Mouse (Mus musculus) MEL (cell line): ENCODE data around the gene Gsx2. TPM values are rescaled to one million over a fixed set of nuclear protein-coding genes. Genes with fewer than 3 reads are reported as not detected.

Experiments used
- DNase-seq: peaks from one replicate; pipeline ENCODE4 v3.0.0; 2011; ENCODE audit warnings: low read depth, low spot score
- H3K27ac ChIP-seq: 2 replicates; pipeline ENCODE4 v1.5.1; 2012; ENCODE audit warnings: low read depth, mild to moderate bottlenecking, control low read depth, low read length, moderate library complexity; ENCODE audit not compliant: control insufficient read depth
- H3K27me3 ChIP-seq, 2 experiments: fragments of 150-350 bp in 1 of 2; sonication (generic) in 1 of 2; 2 replicates each; pipeline ENCODE4 v1.6.1; 2012; ENCODE audit warnings: low read length in 2 of 2, mild to moderate bottlenecking in 2 of 2, improper control_type of control experiment in 1 of 2, moderate library complexity in 1 of 2; ENCODE audit not compliant: insufficient read depth in 2 of 2, control insufficient read depth in 1 of 2
- H3K36me3 ChIP-seq, 2 experiments: 2 replicates each; pipeline ENCODE4 v1.6.1; 2012 to 2014; ENCODE audit warnings: low read length in 2 of 2, improper control_type of control experiment in 1 of 2, inconsistent platforms in 1 of 2, mild to moderate bottlenecking in 1 of 2; ENCODE audit not compliant: insufficient read depth in 2 of 2, control insufficient read depth in 1 of 2
- H3K4me1 ChIP-seq, 2 experiments: fragments of 150-350 bp in 1 of 2; sonication (generic) in 1 of 2; 2 replicates each; pipeline ENCODE4 v1.6.1; 2012; ENCODE audit warnings: low read length in 2 of 2, improper control_type of control experiment in 1 of 2, mild to moderate bottlenecking in 1 of 2; ENCODE audit not compliant: insufficient read depth in 2 of 2, control insufficient read depth in 1 of 2
- H3K4me3 ChIP-seq, 2 experiments: fragments of 150-350 bp in 1 of 2; sonication (generic) in 1 of 2; 2 replicates each; pipeline ENCODE4 v1.5.1; 2012; ENCODE audit warnings: low read depth in 2 of 2, low read length in 2 of 2, mild to moderate bottlenecking in 2 of 2, moderate library complexity in 2 of 2, control low read depth in 1 of 2, improper control_type of control experiment in 1 of 2; ENCODE audit not compliant: control insufficient read depth in 1 of 2, insufficient read depth in 1 of 2
- H3K79me2 ChIP-seq: 2 replicates; pipeline ENCODE4 v1.6.1; 2012; ENCODE audit warnings: mild to moderate bottlenecking, low read length, moderate library complexity; ENCODE audit not compliant: control insufficient read depth, poor library complexity, insufficient read depth
- H3K9ac ChIP-seq: 2 replicates; pipeline ENCODE4 v1.6.1; 2012; ENCODE audit warnings: low read depth, mild to moderate bottlenecking, control low read depth, low read length, moderate library complexity; ENCODE audit not compliant: control insufficient read depth, poor library complexity, severe bottlenecking
- H3K9me3 ChIP-seq: fragments of 150-350 bp; sonication (generic); replicated peaks from 2 replicates; pipeline ENCODE4 v1.6.1; 2012; ENCODE audit warnings: mild to moderate bottlenecking, low read length, improper control_type of control experiment, moderate library complexity; ENCODE audit not compliant: insufficient read depth
- BHLHE40 ChIP-seq: IDR thresholded peaks from 2 replicates; pipeline ENCODE4 v1.6.1; 2012; ENCODE audit warnings: low read depth, mild to moderate bottlenecking, inconsistent platforms, low read length, improper control_type of control experiment, borderline replicate concordance
- CHD1 ChIP-seq: IDR thresholded peaks from 2 replicates; pipeline ENCODE4 v1.6.1; 2012; ENCODE audit warnings: low read depth, mild to moderate bottlenecking, inconsistent platforms, low read length, improper control_type of control experiment
- ELF1 ChIP-seq: IDR thresholded peaks from 2 replicates; pipeline ENCODE4 v1.6.1; 2014; ENCODE audit warnings: low read depth, mild to moderate bottlenecking, inconsistent platforms, low read length, improper control_type of control experiment, moderate library complexity
- EP300 ChIP-seq, 2 experiments: IDR thresholded peaks; 2 replicates each; pipeline ENCODE4 v1.6.1; 2011; ENCODE audit warnings: improper control_type of control experiment in 2 of 2, low read length in 2 of 2, low read depth in 1 of 2, mild to moderate bottlenecking in 1 of 2
- ETS1 ChIP-seq: IDR thresholded peaks from 2 replicates; pipeline ENCODE4 v1.6.1; 2012; ENCODE audit warnings: low read depth, mild to moderate bottlenecking, inconsistent platforms, low read length, improper control_type of control experiment, moderate library complexity
- GABPA ChIP-seq: IDR thresholded peaks from 2 replicates; pipeline ENCODE4 v1.6.1; 2012; ENCODE audit warnings: low read depth, mild to moderate bottlenecking, inconsistent platforms, low read length, improper control_type of control experiment, moderate library complexity
- GATA1 ChIP-seq: IDR thresholded peaks from 2 replicates; pipeline ENCODE4 v1.6.1; 2011; ENCODE audit warnings: low read depth, low read length, improper control_type of control experiment
- HCFC1 ChIP-seq: IDR thresholded peaks from 2 replicates; pipeline ENCODE4 v1.6.1; 2012; ENCODE audit warnings: low read depth, mild to moderate bottlenecking, inconsistent platforms, low read length, improper control_type of control experiment, moderate library complexity
- JUND ChIP-seq: IDR thresholded peaks from 2 replicates; pipeline ENCODE4 v1.6.1; 2011; ENCODE audit warnings: low read depth, mild to moderate bottlenecking, improper control_type of control experiment, low read length
- KAT2A ChIP-seq: conservative IDR thresholded peaks from 2 replicates; pipeline ENCODE4 v1.6.1; 2012; ENCODE audit warnings: low read depth, low read length, improper control_type of control experiment, inconsistent platforms
- MAZ ChIP-seq: IDR thresholded peaks from 2 replicates; pipeline ENCODE4 v1.6.1; 2012; ENCODE audit warnings: low read depth, mild to moderate bottlenecking, inconsistent platforms, low read length, improper control_type of control experiment
- MXI1 ChIP-seq: IDR thresholded peaks from 2 replicates; pipeline ENCODE4 v1.6.1; 2011; ENCODE audit warnings: mild to moderate bottlenecking, low read depth, low read length, improper control_type of control experiment
- NELFE ChIP-seq: IDR thresholded peaks from 2 replicates; pipeline ENCODE4 v1.6.1; 2011; ENCODE audit warnings: low read depth, low read length, improper control_type of control experiment
- NRF1 ChIP-seq: IDR thresholded peaks from 2 replicates; pipeline ENCODE4 v1.6.1; 2014; ENCODE audit warnings: low read depth, mild to moderate bottlenecking, inconsistent platforms, low read length, improper control_type of control experiment, moderate library complexity; ENCODE audit not compliant: poor library complexity, insufficient read depth, severe bottlenecking
- POLR2A ChIP-seq, 2 experiments: IDR thresholded peaks; 2 replicates each; pipeline ENCODE4 v1.6.1; 2011 to 2012; ENCODE audit warnings: low read length in 2 of 2, mild to moderate bottlenecking in 2 of 2, control low read depth in 1 of 2, improper control_type of control experiment in 1 of 2, low read depth in 1 of 2, moderate library complexity in 1 of 2; ENCODE audit not compliant: control insufficient read depth in 1 of 2, insufficient read depth in 1 of 2, poor library complexity in 1 of 2
- POLR2AphosphoS5 ChIP-seq: IDR thresholded peaks from 2 replicates; pipeline ENCODE4 v1.6.1; 2012; ENCODE audit warnings: low read depth, borderline replicate concordance, mild to moderate bottlenecking, inconsistent platforms, low read length, moderate library complexity, mixed read lengths
- RCOR1 ChIP-seq: IDR thresholded peaks from 2 replicates; pipeline ENCODE4 v1.6.1; 2012; ENCODE audit warnings: low read depth, mild to moderate bottlenecking, inconsistent platforms, low read length, improper control_type of control experiment
- SIN3A ChIP-seq: IDR thresholded peaks from 2 replicates; pipeline ENCODE4 v1.6.1; 2012; ENCODE audit warnings: low read length, improper control_type of control experiment, inconsistent platforms
- SMC3 ChIP-seq: IDR thresholded peaks from 2 replicates; pipeline ENCODE4 v1.6.1; 2011; ENCODE audit warnings: low read depth, low read length, improper control_type of control experiment
- TBP ChIP-seq: IDR thresholded peaks from 2 replicates; pipeline ENCODE4 v1.8.0; 2011; ENCODE audit warnings: low read depth, low read length, improper control_type of control experiment
- TCF12 ChIP-seq: IDR thresholded peaks from 2 replicates; pipeline ENCODE4 v1.6.1; 2014; ENCODE audit warnings: low read depth, mild to moderate bottlenecking, inconsistent platforms, low read length, improper control_type of control experiment, moderate library complexity
- ZC3H11A ChIP-seq: IDR thresholded peaks from 2 replicates; pipeline ENCODE4 v1.6.1; 2012; ENCODE audit warnings: low read depth, mild to moderate bottlenecking, inconsistent platforms, low read length, improper control_type of control experiment
- ZNF384 ChIP-seq: IDR thresholded peaks from 2 replicates; pipeline ENCODE4 v1.6.1; 2012; ENCODE audit warnings: low read depth, mild to moderate bottlenecking, inconsistent platforms, low read length, improper control_type of control experiment
- polyA plus RNA-seq, 2 experiments: library from polyadenylated mRNA; stranded (reverse) in 1 of 2; unstranded in 1 of 2; fragments of >175 nt in 1 of 2; fragments of >200 nt in 1 of 2; gene quantifications; 2 replicates each; pipeline versions ENCODE4 v1.2.1 to v1.2.4; 2012; ENCODE audit warnings: low replicate concordance in 2 of 2, low read depth in 1 of 2; ENCODE audit not compliant: insufficient read length in 2 of 2, insufficient read depth in 1 of 2, missing spikeins in 1 of 2
- total RNA-seq: library from RNA; depleted of rRNA; stranded (reverse); fragments of 300-350 nt; gene quantifications from 2 replicates; pipeline ENCODE4 v1.2.3, GENCODE M21; 2012

Gsx2 gene
- total and polyA plus RNA-seq, 3 experiments, result not detected

DNA sequence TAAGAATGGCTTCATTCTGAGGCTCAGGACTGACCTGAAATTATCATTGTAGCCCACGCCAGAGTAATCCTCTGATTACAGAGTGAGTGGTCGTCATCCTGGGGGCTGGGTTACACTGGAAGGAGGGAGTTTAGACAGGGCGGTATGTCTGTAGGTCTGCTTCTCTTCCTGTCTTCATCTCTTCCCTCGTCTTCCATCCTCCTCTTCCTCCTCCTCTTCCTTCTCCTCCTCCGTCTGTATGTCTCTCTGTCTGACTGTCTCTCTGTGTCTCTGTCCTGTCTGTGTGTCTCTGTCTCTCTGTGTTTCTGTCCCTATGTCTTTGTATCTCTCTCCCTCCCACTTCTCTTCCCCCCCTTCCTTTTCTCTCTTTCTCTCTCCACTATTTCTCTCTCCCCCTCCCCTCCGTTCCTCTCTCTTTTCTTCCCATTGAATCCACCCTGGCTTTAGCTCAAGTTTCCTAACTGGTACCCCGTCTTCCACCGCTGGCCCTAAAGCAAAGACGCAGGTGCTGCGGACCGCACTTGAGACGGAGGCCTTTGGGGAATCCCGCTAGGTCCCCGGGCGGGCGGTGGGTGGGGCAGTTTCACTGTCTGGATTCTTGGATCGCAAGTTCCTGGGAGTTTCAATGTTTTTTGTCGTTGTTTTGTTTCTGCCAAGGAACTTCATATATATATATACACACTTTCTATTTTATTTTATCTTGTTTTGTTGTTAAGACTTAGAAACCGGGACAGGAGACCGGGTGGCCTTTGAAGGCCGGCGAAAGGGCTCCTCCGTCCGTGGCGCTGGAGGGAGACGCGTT lies 8.4 kb downstream of the Gsx2 start:
- Histone ChIP-seq H3K9me3 (no peaks in the 10 kb centered on the region), H3K27me3 (peaks cover 0 to 4% of the 10 kb centered on the region in 2 experiments; a peak in 3 of 4 replicates), H3K79me2 (no peaks in the 10 kb centered on the region), H3K4me3 (no peak overlapping the region), H3K4me1 (no peaks in the 10 kb centered on the region), H3K36me3 (no peaks in the 10 kb centered on the region), H3K9ac (no peak overlapping the region), H3K27ac (no peak overlapping the region)
- TF ChIP-seq JUND, result no peak
- TF ChIP-seq POLR2A (IDR thresholded peaks at IDR 0.05; ENCODE audit: control insufficient read depth in 1 of 2, insufficient read depth in 1 of 2, low read depth in 1 of 2, low read length in 2 of 2, poor library complexity in 1 of 2), result no peak
- TF ChIP-seq SMC3, result no peak
- TF ChIP-seq NRF1, result no peak
- no peak for TF ChIP-seq GABPA
- TF ChIP-seq GATA1, result no peak
- no peak for TF ChIP-seq CHD1
- TF ChIP-seq ELF1, result no peak
- no peak for TF ChIP-seq SIN3A
- no peak for TF ChIP-seq NELFE
- TF ChIP-seq RCOR1, result no peak
- DNase-seq, result no peak

DNA sequence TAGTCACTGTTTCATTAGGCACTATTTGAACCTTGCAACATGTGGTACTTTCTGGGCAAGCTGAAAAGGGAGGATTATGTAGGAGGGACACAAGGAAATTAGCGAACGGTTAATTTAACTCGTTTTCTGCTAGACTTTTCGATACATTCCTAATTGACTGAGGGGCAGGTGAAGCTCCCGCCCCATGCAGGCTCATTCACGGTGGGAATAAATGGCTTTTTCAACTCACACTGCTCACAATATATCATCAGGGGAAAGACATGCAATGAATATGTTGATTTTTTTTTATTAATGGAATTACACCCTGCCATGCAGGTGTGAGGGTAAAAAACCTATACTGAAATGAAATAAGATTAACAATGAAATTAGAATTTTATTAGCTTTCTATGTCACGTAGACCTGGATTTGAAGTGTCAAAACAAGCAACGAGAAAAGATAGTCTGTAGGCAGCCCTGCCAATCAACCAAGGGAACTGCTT lies 9.0 kb downstream of the Gsx2 start:
- Histone ChIP-seq H3K36me3 (no peaks in the 10 kb centered on the region), H3K79me2 (no peaks in the 10 kb centered on the region), H3K4me3 (no peak overlapping the region), H3K4me1 (no peaks in the 10 kb centered on the region), H3K27ac (no peak overlapping the region), H3K9ac (no peak overlapping the region), H3K27me3 (peaks cover 0 to 4% of the 10 kb centered on the region in 2 experiments; a peak in 3 of 4 replicates), H3K9me3 (no peaks in the 10 kb centered on the region)
- no peak for DNase-seq
- no peak for TF ChIP-seq ZNF384
- TF ChIP-seq BHLHE40, result no peak
- TF ChIP-seq ZC3H11A, result no peak
- no peak for TF ChIP-seq EP300 (IDR thresholded peaks at IDR 0.05; ENCODE audit: low read depth in 1 of 2, low read length in 2 of 2)
- no peak for TF ChIP-seq TCF12
- TF ChIP-seq MAZ, result no peak
- no peak for TF ChIP-seq HCFC1
- TF ChIP-seq GABPA, result no peak
- no peak for TF ChIP-seq TBP
- no peak for TF ChIP-seq POLR2A (IDR thresholded peaks at IDR 0.05; ENCODE audit: control insufficient read depth in 1 of 2, insufficient read depth in 1 of 2, low read depth in 1 of 2, low read length in 2 of 2, poor library complexity in 1 of 2)
- TF ChIP-seq RCOR1, result no peak
- no peak for TF ChIP-seq ETS1
- TF ChIP-seq SIN3A, result no peak
- no peak for TF ChIP-seq POLR2AphosphoS5
- no peak for TF ChIP-seq KAT2A
- TF ChIP-seq MXI1, result no peak
